Mouse (Mus musculus) heart, postnatal 0 days (tissue): ENCODE data around the gene Tnrc18.

Experiments
- CTCF ChIP-seq: IDR thresholded peaks from 2 replicates; pipeline ENCODE4 v1.5.1; 2016; ENCODE audit warnings: antibody characterized with exemption, control low read depth, low read depth
- EP300 ChIP-seq: IDR thresholded peaks from 2 replicates; pipeline ENCODE4 v1.6.1; 2016; ENCODE audit warnings: antibody characterized with exemption, low read depth

DNA sequence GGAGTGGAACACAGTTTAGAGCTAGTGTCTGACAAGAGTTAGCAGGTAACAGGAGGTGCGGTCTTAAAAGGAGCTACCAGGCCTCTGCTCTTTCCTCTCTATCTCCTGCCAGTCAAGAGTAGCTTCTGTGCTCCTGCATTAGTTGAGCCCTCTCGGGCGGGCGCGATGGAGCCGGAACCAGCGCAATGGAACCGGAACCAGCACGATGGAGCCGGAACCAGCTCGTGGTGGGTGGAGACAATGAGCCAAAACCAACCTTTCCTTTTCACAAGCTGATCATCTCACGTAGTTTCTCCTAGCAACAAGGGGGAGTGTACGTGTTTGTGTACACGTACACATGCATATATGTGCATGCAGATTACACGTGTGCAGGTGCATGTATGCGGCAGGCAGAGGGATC is 89.2 kb downstream of the Tnrc18 start:
- TF ChIP-seq CTCF = no peak
- no peak for TF ChIP-seq EP300
